Mouse (Mus musculus): ENCODE data around the gene Crebrf.

Crebrf gene

GRCm38 (mm10) chr17:26778430-26779100, 63.1 kb downstream of the Crebrf start:
- no peak for DNase-seq (ENCODE audit: low spot score)

- DNase-seq (ENCODE audit: low spot score), result no peak
These were observed 64.0 kb downstream of the Crebrf start for GRCm38 (mm10) chr17:26779471-26779870.

GRCm38 (mm10) chr17:26780750-26781571, 65.5 kb downstream of the Crebrf start, which contains the start of gene Bnip1:
Gene Bnip1, plus strand, starts transcription at chr17:26781066.
- DNase-seq (ENCODE audit: low spot score), result peak; percentile 66

- peak; percentile 9 for DNase-seq (ENCODE audit: low spot score)
These were observed 66.2 kb downstream of the Crebrf start for GRCm38 (mm10) chr17:26781610-26782043.

GRCm38 (mm10) chr17:26784525-26784924, 69.1 kb downstream of the Crebrf start:
- no peak for DNase-seq (ENCODE audit: low spot score)

GRCm38 (mm10) chr17:26786586-26786985, 71.1 kb downstream of the Crebrf start:
- no peak for DNase-seq (ENCODE audit: low spot score)

GRCm38 (mm10) chr17:26788986-26789385, 73.5 kb downstream of the Crebrf start:
- DNase-seq (ENCODE audit: low spot score), result no peak

GRCm38 (mm10) chr17:26789460-26790268, 74.2 kb downstream of the Crebrf start:
- DNase-seq (ENCODE audit: low spot score), result no peak

- DNase-seq (ENCODE audit: low spot score), result no peak
These were observed 75.1 kb downstream of the Crebrf start for GRCm38 (mm10) chr17:26790269-26791214.

GRCm38 (mm10) chr17:26791580-26791979, 76.1 kb downstream of the Crebrf start:
- no peak for DNase-seq (ENCODE audit: low spot score)

GRCm38 (mm10) chr17:26792096-26792495, 76.6 kb downstream of the Crebrf start:
- no peak for DNase-seq (ENCODE audit: low spot score)

- DNase-seq (ENCODE audit: low spot score), result no peak
These were observed 77.8 kb downstream of the Crebrf start for GRCm38 (mm10) chr17:26793068-26793765.

GRCm38 (mm10) chr17:26794744-26795143, 79.3 kb downstream of the Crebrf start:
- DNase-seq (ENCODE audit: low spot score), result peak; percentile 9

- no peak for DNase-seq (ENCODE audit: low spot score)
These were observed 79.9 kb downstream of the Crebrf start for GRCm38 (mm10) chr17:26795386-26795785.

GRCm38 (mm10) chr17:26797379-26798128, 82.1 kb downstream of the Crebrf start:
- no peak for DNase-seq (ENCODE audit: low spot score)

GRCm38 (mm10) chr17:26802886-26803285, 87.4 kb downstream of the Crebrf start:
- no peak for DNase-seq (ENCODE audit: low spot score)

GRCm38 (mm10) chr17:26812607-26813006, 97.2 kb downstream of the Crebrf start:
- no peak for DNase-seq (ENCODE audit: low spot score)

GRCm38 (mm10) chr17:26813497-26813896, 98.0 kb downstream of the Crebrf start:
- no peak for DNase-seq (ENCODE audit: low spot score)

GRCm38 (mm10) chr17:26816810-26817209, 101.4 kb downstream of the Crebrf start:
- no peak for DNase-seq (ENCODE audit: low spot score)

- DNase-seq (ENCODE audit: low spot score), result no peak
These were observed 102.3 kb downstream of the Crebrf start for GRCm38 (mm10) chr17:26817776-26818175.

Data from ovary, postnatal 10 days (tissue).